Comparison of ENCODE assay signal across 14 mouse cellular contexts in genomic region chr1:151100565-151101483, GRCm38 (mm10).
DNase-seq lines count a peak whose midpoint lies in the region; ATAC-seq and TF ChIP-seq lines count a peak whose summit lies in the region.
"Had no signal": no experiment of that assay in that cellular context is flagged by ENCODE, and none has a peak within 500 bp of the region (broad histone marks: within the 10 kb centered on the region; RNA-seq: fewer than 3 reads in every experiment).

No protein-coding gene starts in this region.

- H3K4me2 ChIP-seq in midbrain, embryonic 16.5 days (ENCODE audit: low read length) = no peak overlapping the region
- H3K4me2 ChIP-seq in midbrain, embryonic 13.5 days (replicated peaks) = no peak overlapping the region
- no peak overlapping the region for H3K4me2 ChIP-seq in neural tube, embryonic 14.5 days (ENCODE audit: low read depth, low read length)
- H3K4me2 ChIP-seq: stomach, embryonic 15.5 days had no signal

- WGBS in midbrain, embryonic 16.5 days = 76% methylated on average over 12 of the region's 12 CpGs
- 91% methylated on average over 12 of the region's 12 CpGs for WGBS in midbrain, embryonic 13.5 days
- 50% methylated on average over 12 of the region's 12 CpGs for WGBS in neural tube, embryonic 14.5 days

- intact Hi-C loops in gastrocnemius, adult 2 months (cut with DNase I) = no loop called here

- peaks cover 5% of the 10 kb centered on the region; the same call in 1 of the 2 replicates for H3K4me1 ChIP-seq in midbrain, embryonic 16.5 days (ENCODE audit: control insufficient read depth, insufficient read depth, low read length)
- H3K4me1 ChIP-seq in midbrain, embryonic 13.5 days (replicated peaks) = peaks cover 5% of the 10 kb centered on the region; the same call in 1 of the 2 replicates
- H3K4me1 ChIP-seq in neural tube, embryonic 14.5 days (ENCODE audit: control insufficient read depth, insufficient read depth, low read length) = no peaks in the 10 kb centered on the region

- TF ChIP-seq CTCF in gastrocnemius, adult 2 months (IDR thresholded peaks at IDR 0.05) = no peak

- H3K27ac ChIP-seq in midbrain, embryonic 16.5 days (ENCODE audit: low read length) = no peak overlapping the region
- H3K27ac ChIP-seq in midbrain, embryonic 13.5 days = no peak overlapping the region
- no peak overlapping the region for H3K27ac ChIP-seq in neural tube, embryonic 14.5 days (ENCODE audit: low read depth, low read length)
- H3K27ac ChIP-seq in gastrocnemius, adult 2 months = no peak overlapping the region
- H3K27ac ChIP-seq: stomach, embryonic 15.5 days had no signal

- H3K4me3 ChIP-seq in midbrain, embryonic 16.5 days (ENCODE audit: low read depth, low read length) = no peak overlapping the region
- no peak overlapping the region for H3K4me3 ChIP-seq in midbrain, embryonic 13.5 days (replicated peaks)
- H3K4me3 ChIP-seq in neural tube, embryonic 14.5 days (ENCODE audit: low read depth, low read length) = no peak overlapping the region
- no peak overlapping the region for H3K4me3 ChIP-seq in gastrocnemius, adult 2 months
- H3K4me3 ChIP-seq: stomach, embryonic 15.5 days had no signal

- no peaks in the 10 kb centered on the region for H3K9me3 ChIP-seq in midbrain, embryonic 16.5 days (replicated peaks; ENCODE audit: control insufficient read depth, low read length, poor library complexity, severe bottlenecking)
- no peaks in the 10 kb centered on the region for H3K9me3 ChIP-seq in midbrain, embryonic 13.5 days
- H3K9me3 ChIP-seq in neural tube, embryonic 14.5 days (ENCODE audit: control insufficient read depth, low read length) = no peaks in the 10 kb centered on the region
- H3K9me3 ChIP-seq: stomach, embryonic 15.5 days had no signal

- ATAC-seq in midbrain, embryonic 16.5 days = 0 out of 2 replicates have a peak, but pooled peaks have one; percentile 31
- no peak for ATAC-seq in midbrain, embryonic 13.5 days
- peak; percentile 52 for ATAC-seq in neural tube, embryonic 14.5 days (ENCODE audit: low read depth)

- H3K27me3 ChIP-seq in midbrain, embryonic 16.5 days (ENCODE audit: control insufficient read depth, insufficient read depth, low read depth, low read length) = no peaks in the 10 kb centered on the region
- no peaks in the 10 kb centered on the region for H3K27me3 ChIP-seq in midbrain, embryonic 13.5 days
- no peaks in the 10 kb centered on the region for H3K27me3 ChIP-seq in neural tube, embryonic 14.5 days (ENCODE audit: control insufficient read depth, insufficient read depth, low read length)
- H3K27me3 ChIP-seq: stomach, embryonic 15.5 days had no signal

- no peaks in the 10 kb centered on the region for H3K36me3 ChIP-seq in midbrain, embryonic 16.5 days (ENCODE audit: control insufficient read depth, insufficient read depth, low read length)
- no peaks in the 10 kb centered on the region for H3K36me3 ChIP-seq in midbrain, embryonic 13.5 days
- H3K36me3 ChIP-seq in neural tube, embryonic 14.5 days (ENCODE audit: control insufficient read depth, insufficient read depth, low read length) = no peaks in the 10 kb centered on the region
- H3K36me3 ChIP-seq: stomach, embryonic 15.5 days had no signal

- H3K9ac ChIP-seq in midbrain, embryonic 16.5 days (ENCODE audit: low read depth, low read length) = no peak overlapping the region
- no peak overlapping the region for H3K9ac ChIP-seq in midbrain, embryonic 13.5 days (replicated peaks)
- no peak overlapping the region for H3K9ac ChIP-seq in neural tube, embryonic 14.5 days (replicated peaks; ENCODE audit: low read depth, low read length)
- H3K9ac ChIP-seq: stomach, embryonic 15.5 days had no signal

- DNase-seq in embryo, embryonic 10.5 days (ENCODE audit: low spot score) = peak; percentile 17
- DNase-seq in embryo, embryonic 10 days (ENCODE audit: low spot score) = no peak
- DNase-seq in liver = peak; percentile 64
- DNase-seq in left cerebral cortex, adult 8-10 months (ENCODE audit: low spot score in 2 of 2) = no peak
- DNase-seq in gastrocnemius, adult 2 months = no peak
- DNase-seq: gastrocnemius, postnatal 14 days; kidney, postnatal 14 days; left cerebral cortex, postnatal 4 days; lung, postnatal 14 days; right cerebral cortex, postnatal 14 days had no signal

Comparison
In these comparisons a context has a peak if more than half of its experiments do, and no peak if none do; other contexts are left out.
1. DNase-seq: peak in embryo, embryonic 10.5 days (single experiment) and liver (single experiment); none in embryo, embryonic 10 days (single experiment), left cerebral cortex, adult 8-10 months (0 of 2) and gastrocnemius, adult 2 months (single experiment).